Mouse (Mus musculus) mouse embryonic stem cell (cell line): ENCODE data around the gene Zhx3.

Experiments
- in situ Hi-C, 2 experiments: fragments of 300-500 bp; cut with MboI; formaldehyde crosslinking; loops; 1 replicate in 1 of 2; 3 replicates in 1 of 2; pipeline ENCODE4 v1.14.3; 2019 to 2020; ENCODE audit warnings: low sequenced_read_pairs in 2 of 2, low pct_unique_long_range_greater_than_20kb in 1 of 2, mixed read lengths in 1 of 2; ENCODE audit not compliant: unreplicated experiment in 1 of 2

The Zhx3 gene

DNA sequence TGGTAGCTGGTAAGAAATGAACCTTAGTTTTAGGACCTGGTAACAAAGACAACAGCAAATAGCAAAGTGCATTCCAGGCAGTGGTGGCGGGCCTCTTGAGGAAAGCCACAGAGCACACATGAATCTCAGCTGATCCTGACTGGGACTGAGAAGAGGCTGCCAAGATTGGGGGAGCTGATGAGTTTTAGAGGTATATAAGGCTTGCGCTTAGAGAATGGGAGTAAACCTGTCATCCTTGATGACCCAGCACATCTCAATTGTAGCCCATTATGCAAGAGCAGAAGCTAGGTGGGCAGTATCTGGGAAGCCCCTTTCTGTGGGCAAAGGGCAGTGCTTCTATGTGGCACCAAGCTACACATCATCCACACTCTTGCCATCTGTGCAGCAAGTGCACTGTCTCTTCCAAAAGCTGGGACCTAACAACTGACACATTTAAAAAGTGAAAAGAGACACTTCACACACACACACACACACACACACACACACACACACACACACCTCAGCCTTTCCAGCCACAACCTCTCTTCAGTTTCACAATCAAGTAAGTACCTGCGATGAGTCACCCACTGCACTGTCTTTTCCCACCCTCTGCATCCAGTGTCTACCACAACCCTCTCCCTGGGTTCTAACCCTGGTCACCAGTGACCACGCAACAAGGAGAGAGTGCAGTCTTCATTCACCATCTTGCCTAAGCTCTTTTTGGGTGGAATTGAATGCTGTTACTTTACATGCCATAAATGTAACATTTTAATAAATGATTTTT is 149.0 kb downstream of the Zhx3 start:
- in situ Hi-C loops = no loop called here

GRCm38 (mm10) chr2:160722714-160723113 is 150.1 kb downstream of the Zhx3 start:
- in situ Hi-C loops = no loop called here

- in situ Hi-C loops = no loop called here
Observed at GRCm38 (mm10) chr2:160718811-160719210, 154.0 kb downstream of the Zhx3 start.

GRCm38 (mm10) chr2:160717269-160717668 is 155.5 kb downstream of the Zhx3 start:
- in situ Hi-C loops = no loop called here

DNA sequence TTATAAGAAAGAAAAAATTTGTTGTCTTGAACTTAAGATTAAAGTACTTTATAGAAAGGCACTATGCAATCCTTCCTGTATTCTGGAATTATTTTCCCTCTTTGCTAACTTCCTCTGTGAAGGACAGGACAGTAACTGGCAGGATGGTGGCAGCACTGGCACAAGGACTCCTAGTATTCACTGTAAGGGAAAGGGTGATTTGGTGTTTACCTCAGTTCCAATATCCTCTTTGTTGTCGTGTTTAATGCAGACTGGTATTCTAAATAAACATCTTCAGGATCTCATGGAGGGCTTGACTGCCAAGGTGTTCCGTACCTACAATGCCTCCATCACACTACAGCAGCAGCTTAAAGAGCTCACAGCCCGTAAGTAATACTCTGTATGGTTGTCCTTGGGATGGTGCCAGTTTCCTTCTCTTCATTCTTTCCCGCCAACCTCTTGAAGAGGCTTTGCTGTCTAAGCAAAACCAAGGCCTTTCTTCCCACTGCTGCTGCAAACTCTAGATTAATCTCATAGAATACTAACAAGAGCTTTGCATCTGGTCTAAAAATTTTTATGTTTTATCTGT is 157.3 kb downstream of the Zhx3 start:
- in situ Hi-C loops = no loop called here

DNA sequence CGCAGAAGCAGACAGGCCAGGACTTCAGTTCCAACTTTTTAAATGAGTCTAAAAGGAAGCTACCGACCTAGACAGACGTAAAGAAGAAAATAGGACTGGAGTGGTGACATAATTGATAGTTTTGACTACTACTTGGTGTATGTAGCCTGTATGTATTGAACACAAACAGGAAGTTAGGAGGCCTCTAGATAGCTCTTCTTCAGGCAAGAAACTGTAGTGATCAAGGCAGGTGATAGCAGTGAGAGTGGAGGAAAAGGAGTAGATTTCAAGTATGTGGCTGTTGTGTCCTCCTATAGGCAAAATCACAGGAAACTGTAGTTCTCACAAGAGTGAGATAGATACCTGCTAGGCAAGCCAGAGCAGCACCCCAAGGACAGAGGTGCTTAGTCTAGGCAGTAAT is 165.1 kb downstream of the Zhx3 start:
- in situ Hi-C loops = no loop called here

- in situ Hi-C loops = no loop called here
Observed at GRCm38 (mm10) chr2:160702824-160703223, 170.0 kb downstream of the Zhx3 start.

GRCm38 (mm10) chr2:160701603-160702002 is 171.2 kb downstream of the Zhx3 start:
- in situ Hi-C loops = no loop called here

DNA sequence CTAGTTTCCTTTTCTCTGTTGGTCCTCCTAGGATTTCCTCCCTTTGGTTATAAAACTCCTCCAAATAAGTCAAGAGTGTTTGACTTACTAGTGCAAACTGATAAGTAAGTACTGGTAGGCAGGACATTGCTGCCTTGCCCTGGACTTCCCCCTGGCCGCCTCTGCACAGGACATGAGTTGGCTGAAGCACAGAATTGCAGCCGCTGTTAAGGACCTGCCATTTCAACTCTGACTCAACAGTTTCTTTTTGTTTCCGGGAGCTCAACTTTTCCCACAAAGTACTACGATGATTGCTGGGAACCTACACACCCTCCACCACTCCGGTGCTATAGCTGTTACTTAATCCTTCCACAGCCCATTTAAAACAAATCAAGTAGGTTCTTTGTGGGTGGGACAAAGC is 172.5 kb downstream of the Zhx3 start:
- in situ Hi-C loops = no loop called here
